ENCODE assay signal across 8 mouse cellular contexts in the genomic region with DNA sequence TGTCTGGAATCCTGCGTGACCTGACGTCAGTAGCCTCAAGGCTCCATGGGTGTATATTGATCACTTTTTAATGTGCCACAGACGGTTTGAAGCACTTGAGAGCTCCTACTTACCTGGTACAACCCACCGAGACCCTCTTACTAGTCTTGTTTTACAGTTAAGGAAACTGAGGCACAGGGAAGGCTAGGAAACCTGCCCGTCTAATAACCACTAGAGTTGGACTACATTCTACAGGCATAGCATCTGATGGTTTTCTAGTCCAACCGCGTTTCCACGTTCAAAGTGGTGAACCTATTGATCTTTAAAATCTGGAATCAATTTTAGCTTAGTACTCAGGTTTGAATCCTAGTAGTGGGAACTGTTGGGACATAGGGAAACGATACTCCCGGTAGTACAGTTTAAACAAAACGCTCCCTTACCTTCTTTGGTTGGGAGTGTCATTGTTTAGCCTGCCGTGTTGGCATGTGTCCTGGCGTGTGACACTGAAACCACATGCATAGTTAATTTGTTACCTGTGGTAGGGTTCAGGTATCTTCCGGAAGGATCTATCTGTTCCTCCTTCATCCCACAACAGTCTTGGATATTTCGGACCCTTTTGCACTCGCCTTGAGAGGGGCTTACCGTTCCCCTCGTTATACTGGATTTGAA. TPM values are rescaled to one million over a fixed set of nuclear protein-coding genes. Genes with fewer than 3 reads are reported as not detected.
DNase-seq lines count a peak whose midpoint lies in the region; ATAC-seq and TF ChIP-seq lines count a peak whose summit lies in the region.

No protein-coding gene starts in this region.

- no peaks in the 10 kb centered on the region for H3K9me3 ChIP-seq in heart, embryonic 13.5 days
- H3K9me3 ChIP-seq in hindbrain, embryonic 16.5 days (ENCODE audit: control insufficient read depth, low read length) = no peaks in the 10 kb centered on the region
- no peaks in the 10 kb centered on the region for H3K9me3 ChIP-seq in liver, embryonic 15.5 days (replicated peaks)

- peak overlapping the region; percentile 81 for H3K4me3 ChIP-seq in heart, embryonic 13.5 days
- H3K4me3 ChIP-seq in cortical plate, adult 2 months (ENCODE audit: insufficient read depth, low read length) = peak overlapping the region; percentile 98
- H3K4me3 ChIP-seq in hindbrain, embryonic 16.5 days (ENCODE audit: low read length) = peak overlapping the region; percentile 91
- peak overlapping the region; percentile 86 for H3K4me3 ChIP-seq in liver, embryonic 15.5 days (replicated peaks)

- DNase-seq in heart, postnatal 10 days = no peak
- DNase-seq in adrenal gland, adult 2 months = no peak
- DNase-seq in layer of hippocampus, postnatal 25 days (ENCODE audit: extremely low spot score in 1 of 2, low spot score in 1 of 2) = no peak

- H3K36me3 ChIP-seq in heart, embryonic 13.5 days = peaks cover 38% of the 10 kb centered on the region
- H3K36me3 ChIP-seq in hindbrain, embryonic 16.5 days (ENCODE audit: control insufficient read depth, insufficient read depth, low read length) = peaks cover 20% of the 10 kb centered on the region
- H3K36me3 ChIP-seq in liver, embryonic 15.5 days (replicated peaks) = peaks cover 38% of the 10 kb centered on the region

- no peak for ATAC-seq in heart, embryonic 13.5 days (ENCODE audit: extremely low read depth, insufficient number of reproducible peaks, low FRiP score, low TSS enrichment)
- no peak; the same call in 1 of the 2 replicates for ATAC-seq in hindbrain, embryonic 16.5 days
- peak; percentile 1; the same call in 1 of the 2 replicates for ATAC-seq in liver, embryonic 15.5 days (ENCODE audit: insufficient read depth)
- ATAC-seq in megakaryocyte progenitor cell, adult 5-6 weeks (replicated peaks; ENCODE audit: poor library complexity) = no peak

- H3K27me3 ChIP-seq in heart, embryonic 13.5 days (replicated peaks) = no peaks in the 10 kb centered on the region
- no peaks in the 10 kb centered on the region for H3K27me3 ChIP-seq in hindbrain, embryonic 16.5 days (replicated peaks; ENCODE audit: control insufficient read depth, insufficient read depth, low read length)
- H3K27me3 ChIP-seq in liver, embryonic 15.5 days = no peaks in the 10 kb centered on the region

- no peak for TF ChIP-seq POLR2A in cortical plate, adult 2 months (IDR thresholded peaks at IDR 0.05; ENCODE audit: extremely low read depth, insufficient read depth, low read length)

- intact Hi-C loops in heart, postnatal 10 days (cut with DNase I) = no loop called here

- peak overlapping the region; percentile 86 for H3K4me2 ChIP-seq in heart, embryonic 13.5 days
- H3K4me2 ChIP-seq in hindbrain, embryonic 16.5 days (ENCODE audit: low read length) = peak overlapping the region; percentile 89
- H3K4me2 ChIP-seq in liver, embryonic 15.5 days = peak overlapping the region; percentile 88

- WGBS in heart, embryonic 13.5 days = 21% methylated on average over 18 of the region's 18 CpGs
- 29% methylated on average over 18 of the region's 18 CpGs for WGBS in hindbrain, embryonic 16.5 days
- 26% methylated on average over 18 of the region's 18 CpGs for WGBS in liver, embryonic 15.5 days (ENCODE audit: insufficient replicate concordance)

- peak overlapping the region; percentile 94 for H3K27ac ChIP-seq in heart, embryonic 13.5 days (replicated peaks)
- H3K27ac ChIP-seq in cortical plate, adult 2 months (ENCODE audit: insufficient read depth, low read length) = peak overlapping the region; percentile 83
- peak overlapping the region; percentile 84 for H3K27ac ChIP-seq in hindbrain, embryonic 16.5 days (ENCODE audit: low read depth, low read length)
- peak overlapping the region; percentile 92 for H3K27ac ChIP-seq in liver, embryonic 15.5 days (replicated peaks)

- TF ChIP-seq CTCF in cortical plate, adult 2 months (IDR thresholded peaks at IDR 0.05; ENCODE audit: extremely low read depth, insufficient read depth, low read length) = no peak

- peaks cover 27% of the 10 kb centered on the region for H3K4me1 ChIP-seq in heart, embryonic 13.5 days
- H3K4me1 ChIP-seq in cortical plate, adult 2 months (ENCODE audit: control insufficient read depth, insufficient read depth, low read length) = peaks cover 5% of the 10 kb centered on the region
- H3K4me1 ChIP-seq in hindbrain, embryonic 16.5 days (ENCODE audit: control insufficient read depth, insufficient read depth, low read depth, low read length) = peaks cover 16% of the 10 kb centered on the region
- peaks cover 45% of the 10 kb centered on the region for H3K4me1 ChIP-seq in liver, embryonic 15.5 days (replicated peaks)

- peak overlapping the region; percentile 95 for H3K9ac ChIP-seq in heart, embryonic 13.5 days
- peak overlapping the region; percentile 93 for H3K9ac ChIP-seq in hindbrain, embryonic 16.5 days (ENCODE audit: low read depth, low read length)
- peak overlapping the region; percentile 93 for H3K9ac ChIP-seq in liver, embryonic 15.5 days

RNA-seq across cellular contexts. Expression of a gene that starts 1.1 kb away (rescaled TPM):
- polyA plus RNA-seq in heart, embryonic 13.5 days (2015; fragmentation: Nextera tagmentation; extraction: Ambion mirVana) = 12.5 and 12.8 TPM in 2 replicates
- total RNA-seq in heart, postnatal 10 days (2021) = 10 to 100 TPM; 25.6 to 26.8 TPM
- polyA plus RNA-seq in cortical plate, adult 2 months (2012; rRNA removed) = 10.1 and 10.7 TPM in 2 replicates
- polyA plus RNA-seq in hindbrain, embryonic 16.5 days (2015; fragmentation: Nextera tagmentation; extraction: Ambion mirVana) = 6.0 and 8.3 TPM in 2 replicates
- 7.3 and 7.5 TPM in 2 replicates for polyA plus RNA-seq in liver, embryonic 15.5 days (2015; fragmentation: Nextera tagmentation; extraction: Ambion mirVana)
- 10 to 100 TPM; 15.9 to 16.0 TPM for total RNA-seq in adrenal gland, adult 2 months (2021)
- polyA plus RNA-seq in adrenal gland, adult 2 months (2012; rRNA removed) = 3.3 and 3.8 TPM in 2 replicates
- 10 to 100 TPM; 10.4 to 12.2 TPM for total RNA-seq in layer of hippocampus, postnatal 25 days (2021)
- 11.1 and 11.9 TPM in 2 replicates for total RNA-seq in megakaryocyte progenitor cell, adult 5-6 weeks (2015)
- 15.7 TPM in 2 replicates for total RNA-seq in megakaryocyte progenitor cell, adult 5-6 weeks (2017)

RNA-seq across cellular contexts. Expression of a gene that starts 1.1 kb away (rescaled TPM):
- polyA plus RNA-seq in heart, embryonic 13.5 days (2015; fragmentation: Nextera tagmentation; extraction: Ambion mirVana) = 11.2 and 12.1 TPM in 2 replicates
- total RNA-seq in heart, postnatal 10 days (2021) = 10 to 100 TPM; 11.2 to 11.7 TPM
- 7.1 and 10.4 TPM in 2 replicates for polyA plus RNA-seq in cortical plate, adult 2 months (2012; rRNA removed)
- polyA plus RNA-seq in hindbrain, embryonic 16.5 days (2015; fragmentation: Nextera tagmentation; extraction: Ambion mirVana) = 8.5 and 8.8 TPM in 2 replicates
- 14.7 and 16.1 TPM in 2 replicates for polyA plus RNA-seq in liver, embryonic 15.5 days (2015; fragmentation: Nextera tagmentation; extraction: Ambion mirVana)
- total RNA-seq in adrenal gland, adult 2 months (2021) = 1 to 10 TPM; 8.0 to 8.9 TPM
- polyA plus RNA-seq in adrenal gland, adult 2 months (2012; rRNA removed) = 2.4 and 2.5 TPM in 2 replicates
- total RNA-seq in layer of hippocampus, postnatal 25 days (2021) = 1 to 10 TPM; 5.3 to 8.5 TPM
- total RNA-seq in megakaryocyte progenitor cell, adult 5-6 weeks (2015) = 31.1 and 37.3 TPM in 2 replicates
- total RNA-seq in megakaryocyte progenitor cell, adult 5-6 weeks (2017) = 21.2 and 25.6 TPM in 2 replicates
